Mouse (Mus musculus): Measurements from ENCODE around the gene Pcmt1.

DNA sequence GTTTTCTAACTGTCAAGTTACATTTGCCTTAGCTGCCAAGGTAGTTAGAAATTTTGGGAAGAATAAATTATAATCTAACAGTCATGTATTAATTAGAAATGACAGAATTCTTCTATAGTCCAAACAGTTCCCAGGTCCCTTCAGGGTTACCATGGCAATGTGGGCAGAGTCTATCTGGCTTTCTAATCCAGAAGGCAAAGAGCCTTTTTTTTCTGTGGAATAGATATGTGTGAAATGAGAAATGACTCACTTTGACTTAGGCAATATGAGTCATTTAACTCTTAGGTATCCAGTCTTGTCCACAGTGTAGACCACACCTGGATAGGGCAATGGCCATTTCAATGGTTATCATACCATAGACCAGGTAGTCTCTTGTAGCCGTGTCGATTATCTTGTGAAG is 99.5 kb downstream of the Pcmt1 start:
- TF ChIP-seq POLR2A (IDR thresholded peaks at IDR 0.05; ENCODE audit: insufficient read depth, low read depth, low read length) (no peak), CTCF (IDR thresholded peaks at IDR 0.05; ENCODE audit: insufficient read depth, low read depth, low read length) (no peak)
